Mouse (Mus musculus) embryo, embryonic 11 days (tissue): ENCODE measurements around the gene Grik2.
"Not testable (repeated sequence)": the region's sequence is repeated elsewhere in the genome, so short reads cannot be mapped to it uniquely, and the experiment has no call there.

Experiments
- DNase-seq: peaks from one replicate; pipeline ENCODE4 v3.0.0-alpha.2; 2015

The Grik2 gene

DNA sequence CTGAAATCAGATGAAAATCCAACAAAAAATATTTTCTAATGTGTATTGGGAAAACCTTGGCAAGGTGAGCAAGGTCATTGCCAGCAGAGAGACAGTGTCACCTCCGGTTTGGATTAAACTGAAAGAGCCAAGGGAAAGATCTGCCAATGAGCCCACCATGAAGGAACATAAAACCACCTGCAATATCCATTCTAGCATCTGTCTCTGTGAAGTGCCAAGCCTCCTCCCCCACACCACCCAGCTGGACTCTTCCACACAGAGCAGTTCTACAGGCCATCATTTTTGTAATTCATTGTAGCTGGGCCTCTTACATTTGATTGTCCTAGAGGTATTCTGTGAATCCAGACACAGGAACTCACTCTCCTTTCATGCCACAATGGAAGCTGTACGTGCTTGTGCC lies 148.7 kb downstream of the Grik2 start:
- DNase-seq, result no peak

DNA sequence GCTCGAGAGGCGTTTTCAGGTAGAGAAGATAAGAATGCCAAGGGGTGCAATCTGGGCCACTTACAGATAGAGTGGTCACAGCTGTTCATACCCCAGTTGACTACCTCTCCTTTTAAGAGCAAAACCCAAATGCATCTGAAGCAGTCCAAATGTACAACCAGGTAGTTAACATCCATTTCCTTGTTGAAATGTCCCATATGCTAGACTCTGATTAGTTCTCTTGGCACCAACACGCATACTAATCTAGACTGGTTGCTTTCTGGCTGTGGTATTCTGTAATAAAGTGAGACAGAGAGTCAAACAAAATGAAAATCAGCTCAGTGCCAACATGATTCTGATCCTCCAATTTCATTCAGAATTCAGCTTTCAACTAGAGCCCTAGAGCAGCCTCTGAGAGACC lies 164.6 kb downstream of the Grik2 start:
- DNase-seq, result no peak

GRCm38 (mm10) chr10:49597652-49598051 lies 190.9 kb downstream of the Grik2 start:
- no peak for DNase-seq

DNA sequence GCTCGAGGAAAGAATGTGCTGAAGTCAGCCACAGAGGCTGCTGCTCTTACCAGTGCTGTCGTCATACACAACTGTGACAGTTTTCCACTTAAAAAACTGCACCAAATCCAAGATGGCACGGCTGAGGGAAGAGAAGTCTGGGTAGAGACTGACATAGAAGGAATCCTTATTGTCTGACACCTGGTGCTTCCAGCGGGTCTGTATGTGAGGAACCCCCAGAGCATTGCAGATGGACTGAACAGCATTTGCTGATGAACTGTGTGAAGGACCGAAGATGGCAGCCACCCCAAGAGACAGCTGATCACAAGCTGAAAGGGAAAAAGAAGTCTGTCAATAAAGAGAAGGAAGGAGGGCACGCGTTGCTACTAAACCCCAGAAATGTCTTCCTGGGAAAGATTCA lies 215.1 kb downstream of the Grik2 start:
- no peak for DNase-seq

DNA sequence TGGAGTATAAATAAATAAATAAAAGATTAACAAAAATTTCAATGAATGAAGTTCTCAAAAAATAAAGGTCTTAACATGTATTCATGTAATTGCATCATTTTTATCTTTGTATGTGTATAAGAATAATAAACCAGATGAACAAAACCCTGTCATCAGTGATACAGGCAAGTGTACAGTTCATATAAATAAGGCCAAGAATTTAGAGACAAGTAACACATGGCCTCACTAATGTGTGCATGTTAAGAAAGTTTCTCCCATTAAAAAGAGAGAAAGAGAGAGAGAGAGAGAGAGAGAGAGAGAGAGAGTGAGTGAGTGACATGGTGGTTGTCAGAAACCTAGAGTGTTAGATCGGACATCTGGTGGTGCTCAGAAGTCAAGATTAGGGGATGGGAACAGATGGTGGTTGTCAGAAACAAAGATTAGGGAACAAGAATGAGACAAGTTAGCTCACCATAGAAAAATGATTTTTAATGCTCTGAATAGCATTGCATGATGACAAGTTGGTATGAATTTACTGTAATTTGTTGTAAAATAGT lies 228.6 kb downstream of the Grik2 start:
- no peak for DNase-seq

DNA sequence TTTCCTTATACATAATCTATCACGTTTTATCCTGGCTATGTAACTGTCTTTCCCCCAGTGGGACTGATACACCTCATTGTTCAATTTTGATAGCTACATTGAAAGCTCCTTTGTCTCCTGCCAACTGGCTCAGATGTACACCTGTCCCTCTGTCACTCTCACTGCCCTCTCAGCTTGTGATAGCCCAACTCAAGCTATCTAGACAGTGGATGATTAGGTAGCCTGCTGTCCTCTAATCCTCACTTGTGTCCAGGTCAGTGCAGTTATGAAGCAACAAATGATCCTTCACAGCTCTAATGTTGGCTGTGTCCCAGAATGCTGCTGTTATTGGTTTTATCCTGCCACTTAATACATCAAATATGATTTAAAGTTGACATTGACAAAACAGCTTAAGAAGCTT lies 246.3 kb downstream of the Grik2 start:
- no peak for DNase-seq

DNA sequence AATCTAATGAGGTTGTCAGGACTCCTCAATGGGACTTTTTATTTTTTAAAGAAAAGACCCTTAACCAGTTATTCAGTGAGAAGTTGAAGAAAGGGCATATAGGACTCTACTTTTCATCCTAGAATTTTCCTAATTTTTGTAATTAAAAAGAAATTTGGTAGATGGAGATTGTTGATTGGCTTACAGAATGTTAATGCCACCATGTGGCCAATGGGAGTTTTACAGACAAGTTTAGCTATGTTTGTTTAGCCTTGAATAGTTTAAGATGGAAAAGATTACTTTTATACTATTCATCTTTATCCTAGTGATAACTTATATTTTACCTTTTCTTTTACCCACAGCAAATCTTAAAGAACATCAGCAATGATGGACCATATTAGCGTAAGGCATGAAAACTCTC lies 268.8 kb downstream of the Grik2 start:
- no peak for DNase-seq

DNA sequence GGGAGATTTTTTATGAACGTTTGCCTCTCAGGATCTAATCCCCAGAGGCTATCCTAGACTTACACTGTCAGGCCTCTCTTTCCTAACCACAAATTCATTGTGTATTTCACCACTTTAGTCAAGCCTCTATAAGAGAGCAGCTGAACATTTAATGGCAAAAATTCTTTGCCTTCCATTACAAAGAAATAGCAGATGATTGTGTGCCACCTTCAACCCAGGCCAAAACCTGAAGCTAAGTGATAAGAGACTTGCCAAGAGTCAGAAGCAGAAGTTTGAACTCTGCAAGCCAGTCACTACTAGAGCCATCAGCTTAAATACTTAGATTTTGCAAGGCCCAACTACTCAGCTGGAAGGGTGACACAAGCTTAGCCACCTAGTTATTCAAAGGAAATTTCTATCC lies 287.9 kb downstream of the Grik2 start:
- no peak for DNase-seq

GRCm38 (mm10) chr10:49497302-49497701 lies 291.3 kb downstream of the Grik2 start:
- no peak for DNase-seq

- DNase-seq, result peak; percentile 19
Measured at GRCm38 (mm10) chr10:49481439-49481838, 307.1 kb downstream of the Grik2 start.

DNA sequence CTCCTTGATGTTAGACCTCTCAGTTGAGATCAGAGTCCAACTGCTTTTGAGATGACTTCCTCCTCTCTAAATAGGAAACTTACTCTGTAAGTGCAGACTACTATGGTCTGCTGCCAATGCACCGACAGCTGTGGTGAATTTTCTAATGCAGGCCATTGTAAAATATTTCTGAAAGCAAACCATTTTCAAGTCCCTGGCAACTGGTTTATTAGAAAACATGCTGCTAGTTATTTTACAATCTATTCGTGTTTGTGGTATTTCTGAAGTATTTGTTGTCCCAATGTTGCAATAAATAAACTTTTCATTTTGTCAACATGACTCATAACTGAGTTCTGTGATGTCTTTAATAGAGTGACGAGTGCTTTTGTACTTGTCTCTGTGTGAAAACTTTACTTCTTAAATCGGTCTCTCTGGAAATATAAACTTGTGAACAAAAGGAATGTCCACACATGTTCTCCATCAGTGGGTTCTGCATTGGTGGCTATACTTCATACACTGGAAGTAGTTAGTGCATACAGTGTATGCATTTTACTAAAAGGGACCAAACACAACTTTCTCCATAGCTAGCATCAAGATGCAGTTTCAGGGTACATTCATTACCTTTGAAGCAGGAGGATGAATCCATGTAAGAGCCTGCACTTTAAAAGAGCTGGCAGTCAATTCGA lies 308.3 kb downstream of the Grik2 start:
- DNase-seq, result no peak

GRCm38 (mm10) chr10:49473613-49474012 lies 315.0 kb downstream of the Grik2 start:
- DNase-seq, result no peak

- DNase-seq, result no peak
Measured at GRCm38 (mm10) chr10:49456791-49457190, 331.8 kb downstream of the Grik2 start.

GRCm38 (mm10) chr10:49453535-49453934 lies 335.0 kb downstream of the Grik2 start:
- no peak for DNase-seq

DNA sequence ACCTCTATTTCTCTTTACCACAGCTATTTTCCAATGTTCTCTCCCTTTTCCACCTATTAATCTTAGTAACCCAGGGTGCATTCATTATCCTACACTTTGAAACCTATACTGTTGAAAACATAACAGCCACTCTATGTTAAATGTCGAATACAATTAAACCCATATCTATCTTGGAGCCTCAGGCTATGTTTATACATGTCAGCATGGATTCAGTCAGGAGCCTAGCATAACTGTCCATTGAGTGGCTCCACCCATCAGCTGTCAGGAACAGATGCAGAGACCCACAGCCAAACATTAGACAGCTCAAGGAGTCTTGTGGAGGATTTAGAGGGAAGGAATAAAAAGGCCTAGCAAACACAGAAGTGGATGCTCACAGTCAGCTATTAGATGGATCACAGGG lies 347.2 kb downstream of the Grik2 start:
- no peak for DNase-seq

DNA sequence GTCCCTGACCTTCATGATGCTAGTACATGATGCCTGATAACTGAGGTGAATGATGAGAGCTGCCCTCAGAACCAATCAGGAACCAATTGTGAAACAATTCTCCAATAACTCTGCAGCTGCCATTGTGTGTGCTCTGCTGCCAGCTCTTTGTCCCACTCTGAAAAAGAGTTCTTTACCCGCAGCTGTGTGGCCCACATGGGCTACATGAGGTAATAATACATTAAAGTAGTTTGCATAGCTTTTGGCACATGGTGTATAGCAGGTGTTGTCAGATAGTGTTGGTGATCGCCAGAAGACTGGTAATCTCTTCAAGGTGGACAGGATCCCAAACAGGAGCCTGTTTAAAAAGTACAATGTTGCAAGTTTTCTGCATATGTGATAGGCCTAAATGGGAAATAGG lies 351.5 kb downstream of the Grik2 start:
- no peak for DNase-seq

DNA sequence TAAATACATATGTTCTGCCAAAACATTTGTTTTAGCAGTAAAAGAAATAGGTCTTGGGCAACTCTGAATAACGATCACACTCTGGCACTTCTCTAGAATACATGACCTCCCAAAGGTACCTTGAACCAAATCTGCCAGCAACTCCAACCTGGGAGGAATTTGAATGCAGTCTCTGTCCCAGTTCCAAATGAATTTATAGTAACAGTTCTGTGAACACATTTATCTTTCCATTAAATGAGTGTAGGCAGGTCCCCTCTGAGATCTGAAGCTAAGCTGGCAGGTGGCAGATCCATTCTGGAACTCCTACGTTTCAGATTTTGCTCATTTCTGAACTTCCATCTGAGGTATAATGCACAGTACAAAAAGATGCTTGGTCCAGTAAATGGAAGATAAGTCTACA lies 352.3 kb downstream of the Grik2 start:
- no peak for DNase-seq

- no peak for DNase-seq
Measured at GRCm38 (mm10) chr10:49432825-49433224, 355.7 kb downstream of the Grik2 start.

GRCm38 (mm10) chr10:49417206-49417605 lies 371.4 kb downstream of the Grik2 start:
- not testable (repeated sequence) for DNase-seq

GRCm38 (mm10) chr10:49382996-49383395 lies 405.6 kb downstream of the Grik2 start:
- no peak for DNase-seq

DNA sequence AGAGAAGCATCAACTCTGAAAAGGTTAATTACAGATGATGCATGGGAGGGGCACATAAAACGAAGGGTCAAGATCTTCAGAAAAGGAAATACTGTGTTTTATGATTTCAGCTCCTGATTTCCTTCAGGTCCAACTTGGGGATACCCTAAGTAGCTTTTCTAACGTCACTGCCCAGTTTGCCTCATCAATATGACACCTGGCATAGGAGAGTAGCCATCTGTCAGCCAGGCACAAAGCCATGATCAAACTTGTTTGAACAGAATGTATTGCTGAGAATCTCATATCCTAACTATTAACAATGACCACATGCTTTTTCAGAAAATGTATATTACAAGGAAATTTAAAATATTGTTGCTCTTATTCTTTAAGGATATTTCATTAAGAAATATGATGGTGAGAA lies 406.7 kb downstream of the Grik2 start:
- no peak for DNase-seq

DNA sequence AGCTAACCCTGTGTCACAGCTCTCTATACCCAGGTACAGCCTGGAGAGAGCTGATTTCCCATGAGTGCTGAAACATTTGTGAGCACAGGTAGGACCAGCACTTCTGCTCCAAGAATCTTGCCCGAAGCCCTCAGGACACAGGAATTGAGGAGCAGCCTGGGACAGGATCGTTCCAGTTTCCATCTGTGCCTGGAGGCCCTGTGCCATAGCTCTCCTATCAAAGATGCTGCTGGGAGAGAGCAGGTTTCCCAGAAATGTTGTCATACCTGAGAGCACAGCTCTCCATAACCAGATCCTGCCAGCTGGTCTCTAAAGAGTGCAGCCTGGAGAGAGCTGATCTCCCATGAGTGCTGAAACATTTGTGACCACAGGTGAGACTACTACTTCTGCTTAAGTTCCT lies 420.0 kb downstream of the Grik2 start:
- DNase-seq, result no peak

DNA sequence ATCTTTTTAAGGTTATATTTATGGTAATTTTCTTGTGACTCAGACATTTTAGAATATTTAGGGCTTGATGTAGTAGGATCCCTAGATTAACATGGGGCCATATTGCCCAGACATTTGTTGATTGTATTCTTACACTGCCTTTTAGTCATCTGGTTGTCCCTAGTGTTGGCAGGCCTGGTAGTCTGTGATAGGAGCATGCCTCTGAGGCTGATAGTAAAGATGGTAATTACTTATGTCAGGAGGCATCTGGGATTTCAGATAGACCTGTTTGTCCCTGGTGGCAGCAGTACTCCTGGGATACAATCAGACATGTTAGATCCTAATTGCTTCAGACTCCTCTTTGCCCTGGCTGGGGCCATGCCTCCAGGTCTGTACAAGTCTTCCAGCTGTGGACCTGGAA lies 423.3 kb downstream of the Grik2 start:
- no peak for DNase-seq

- DNase-seq, result peak; percentile 4
Measured at GRCm38 (mm10) chr10:49322413-49322812, 466.2 kb downstream of the Grik2 start.

GRCm38 (mm10) chr10:49319880-49320279 lies 468.7 kb downstream of the Grik2 start:
- no peak for DNase-seq
